Mouse (Mus musculus) CH12.LX (cell line): Measurements from ENCODE around the gene Zdhhc4.

Source experiments
- CHD1 ChIP-seq: IDR thresholded peaks from 2 replicates; pipeline ENCODE4 v1.6.1; 2012; ENCODE audit warnings: low read depth, low read length, improper control_type of control experiment, inconsistent platforms
- CTCF ChIP-seq, 2 experiments: IDR thresholded peaks in 1 of 2; conservative IDR thresholded peaks in 1 of 2; 2 replicates each; pipeline ENCODE4 v1.5.1; 2011 to 2012; ENCODE audit warnings: low read depth in 2 of 2, low read length in 2 of 2, improper control_type of control experiment in 1 of 2, inconsistent platforms in 1 of 2, mild to moderate bottlenecking in 1 of 2, moderate library complexity in 1 of 2
- E2F4 ChIP-seq: IDR thresholded peaks from 2 replicates; pipeline ENCODE4 v1.6.1; 2011; ENCODE audit warnings: low read depth, low read length, improper control_type of control experiment; ENCODE audit not compliant: insufficient replicate concordance
- HCFC1 ChIP-seq: IDR thresholded peaks from 2 replicates; pipeline ENCODE4 v1.6.1; 2012; ENCODE audit warnings: low read depth, mild to moderate bottlenecking, inconsistent platforms, low read length, improper control_type of control experiment
- JUND ChIP-seq: conservative IDR thresholded peaks from 2 replicates; pipeline ENCODE4 v1.6.1; 2011; ENCODE audit warnings: low read depth, low read length, improper control_type of control experiment
- MAX ChIP-seq: IDR thresholded peaks from 2 replicates; pipeline ENCODE4 v1.6.1; 2011; ENCODE audit warnings: low read length, improper control_type of control experiment
- MAZ ChIP-seq: IDR thresholded peaks from 2 replicates; pipeline ENCODE4 v1.6.1; 2012; ENCODE audit warnings: low read depth, mild to moderate bottlenecking, inconsistent platforms, low read length, improper control_type of control experiment, moderate library complexity
- NRF1 ChIP-seq: IDR thresholded peaks from 2 replicates; pipeline ENCODE4 v1.6.1; 2014; ENCODE audit warnings: low read depth, mild to moderate bottlenecking, inconsistent platforms, low read length, improper control_type of control experiment, moderate library complexity
- POLR2A ChIP-seq: IDR thresholded peaks from 2 replicates; pipeline ENCODE4 v1.6.1; 2011; ENCODE audit warnings: low read depth, mild to moderate bottlenecking, improper control_type of control experiment, low read length
- ZC3H11A ChIP-seq: IDR thresholded peaks from 2 replicates; pipeline ENCODE4 v1.6.1; 2012; ENCODE audit warnings: low read depth, mild to moderate bottlenecking, inconsistent platforms, low read length, improper control_type of control experiment

DNA sequence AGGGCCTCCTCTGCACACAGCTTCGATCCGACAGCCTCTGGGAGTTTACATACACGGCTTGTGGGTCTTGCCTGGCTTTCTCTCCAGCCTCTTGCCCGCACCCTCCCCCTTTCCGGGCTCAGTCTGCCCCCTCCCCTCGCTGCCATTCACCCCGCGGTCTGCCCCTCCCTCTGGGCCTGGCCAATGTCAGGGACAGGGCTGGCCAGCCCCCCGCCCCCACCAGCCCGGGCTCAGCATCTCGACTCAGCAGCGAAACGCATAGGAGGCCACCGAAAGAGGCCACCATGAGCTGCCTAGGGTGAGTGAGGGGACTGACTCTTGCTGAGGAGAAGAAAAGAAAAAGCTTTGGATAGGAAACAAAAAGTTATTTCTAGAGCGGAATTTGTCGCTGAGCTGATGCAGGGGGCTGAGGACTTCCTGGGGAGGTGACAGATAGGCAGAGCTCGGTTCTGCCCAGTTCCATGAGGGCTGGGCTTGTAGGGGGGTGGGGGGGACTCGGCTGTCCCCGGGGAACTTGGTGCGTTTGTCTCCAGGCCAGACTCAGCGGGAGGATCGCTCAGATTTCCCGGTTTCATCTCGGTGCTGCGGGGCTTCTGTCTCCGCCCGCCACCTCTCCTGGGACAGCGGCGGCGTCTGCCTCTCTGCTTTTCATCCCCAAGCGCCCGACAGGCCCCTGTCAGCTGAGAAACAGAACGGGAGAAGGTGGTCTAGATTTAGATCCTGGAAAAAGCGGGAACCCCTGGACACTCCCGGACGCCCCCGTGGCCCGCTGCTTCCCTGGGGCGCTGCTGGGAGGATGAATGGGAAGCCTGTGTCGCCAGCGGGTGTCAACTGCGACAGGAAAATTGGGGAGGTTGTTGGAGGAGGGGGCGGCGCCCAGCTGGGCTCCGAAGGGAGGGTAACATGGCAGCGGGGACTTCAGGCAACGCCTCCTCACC, 34.9 kb upstream of the Zdhhc4 start:
- TF ChIP-seq CTCF (conservative IDR thresholded peaks at IDR 0.05 in 1 of 2, IDR thresholded peaks at IDR 0.05 in 1 of 2; ENCODE audit: low read depth in 2 of 2, low read length in 2 of 2) (no peak), NRF1 (no peak), E2F4 (no peak), POLR2A (no peak), HCFC1 (no peak), ZC3H11A (no peak), CHD1 (no peak), MAX (no peak), JUND (no peak), MAZ (no peak)
